Mouse (Mus musculus) cerebellum, adult 2 months (tissue): Measurements from ENCODE around the gene Fbxl17. TPM values are rescaled to one million over a fixed set of nuclear protein-coding genes. Genes with fewer than 3 reads are reported as not detected.

Source experiments
- DNase-seq, 2 experiments: peaks; one replicate each; pipeline ENCODE4 v3.0.0; 2021
- H3K27ac ChIP-seq: fragments of 200-500 bp; 2 replicates; pipeline ENCODE4 v1.5.1; 2012; ENCODE audit warnings: low read length, control low read depth, inconsistent platforms; ENCODE audit not compliant: insufficient read depth
- H3K27me3 ChIP-seq: fragments of 200-500 bp; 2 replicates; pipeline ENCODE4 v1.6.1; 2012; ENCODE audit warnings: inconsistent platforms, mild to moderate bottlenecking, low read length, moderate library complexity; ENCODE audit not compliant: control insufficient read depth, insufficient read depth
- H3K4me1 ChIP-seq: fragments of 200-500 bp; 2 replicates; pipeline ENCODE4 v1.6.1; 2011; ENCODE audit warnings: low read length; ENCODE audit not compliant: control insufficient read depth, insufficient read depth
- H3K4me3 ChIP-seq: fragments of 200-500 bp; replicated peaks from 2 replicates; pipeline ENCODE3; 2011; ENCODE audit warnings: mild to moderate bottlenecking, low read depth, low read length, control low read depth; ENCODE audit not compliant: insufficient read depth
- CTCF ChIP-seq: fragments of 200-500 bp; IDR thresholded peaks from 2 replicates; pipeline ENCODE4 v1.5.1; 2011; ENCODE audit warnings: low read depth, mild to moderate bottlenecking, control low read depth, low read length, moderate library complexity, borderline replicate concordance; ENCODE audit not compliant: insufficient read depth
- POLR2A ChIP-seq: fragments of 200-500 bp; IDR thresholded peaks from 2 replicates; pipeline ENCODE4 v1.6.1; 2011; ENCODE audit warnings: low read length, control low read depth, borderline replicate concordance; ENCODE audit not compliant: insufficient read depth
- WGBS: fragments of 180-500 bp; shearing (Covaris S2); methylation state at CpG from one replicate; pipeline ENCODE4 v1.1.7; 2018; 5-methylcytosine and 5-hydroxymethylcytosine counted together
- polyA plus RNA-seq: library from polyadenylated mRNA; depleted of rRNA; stranded (reverse); fragments of >200 nt; gene quantifications from 2 replicates; pipeline ENCODE4 v1.2.3, GENCODE M21; 2012

Fbxl17 gene
- polyA plus RNA-seq, 1 experiment = 21.5 TPM

DNA sequence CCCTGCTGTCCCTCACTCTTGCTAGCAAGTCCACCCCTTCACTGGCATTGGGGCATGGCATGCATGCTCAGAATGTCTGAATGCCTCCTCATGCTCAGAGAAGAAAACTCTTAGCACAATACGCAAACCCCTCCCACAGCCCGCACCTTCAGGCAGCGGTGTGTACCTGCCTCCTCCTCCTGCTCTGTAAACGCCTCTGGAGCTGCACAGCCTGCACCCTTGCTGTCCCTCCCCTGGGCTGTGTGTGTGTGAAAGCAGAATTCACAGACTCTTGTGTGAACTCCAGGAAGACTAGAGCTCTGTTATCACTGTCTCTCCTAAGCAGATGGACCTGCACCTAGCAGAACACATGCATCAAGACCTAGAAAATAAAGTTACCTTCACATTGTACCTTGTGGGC lies 76.0 kb downstream of the Fbxl17 start:
- DNase-seq = no peak
- H3K27ac ChIP-seq = no peak overlapping the region
- WGBS = 83% methylated on average over 4 of the region's 4 CpGs
- no peaks in the 10 kb centered on the region for H3K4me1 ChIP-seq
- H3K27me3 ChIP-seq = no peaks in the 10 kb centered on the region
- no peak for TF ChIP-seq CTCF
- no peak for TF ChIP-seq POLR2A
- H3K4me3 ChIP-seq = no peak overlapping the region

- TF ChIP-seq CTCF = no peak
- no peak for TF ChIP-seq POLR2A
- Histone ChIP-seq H3K27ac (no peak overlapping the region), H3K27me3 (no peaks in the 10 kb centered on the region), H3K4me1 (no peaks in the 10 kb centered on the region), H3K4me3 (no peak overlapping the region)
- no peak for DNase-seq
- 95% methylated on average over 5 of the region's 5 CpGs for WGBS
Measured at GRCm38 (mm10) chr17:63422685-63423084, 77.1 kb downstream of the Fbxl17 start.

- WGBS = 83% methylated on average over 2 of the region's 2 CpGs
- TF ChIP-seq CTCF (no peak), POLR2A (no peak)
- DNase-seq = no peak
- Histone ChIP-seq H3K27me3 (no peaks in the 10 kb centered on the region), H3K4me1 (no peaks in the 10 kb centered on the region), H3K27ac (no peak overlapping the region), H3K4me3 (no peak overlapping the region)
Measured at GRCm38 (mm10) chr17:63421864-63422263, 78.0 kb downstream of the Fbxl17 start.

DNA sequence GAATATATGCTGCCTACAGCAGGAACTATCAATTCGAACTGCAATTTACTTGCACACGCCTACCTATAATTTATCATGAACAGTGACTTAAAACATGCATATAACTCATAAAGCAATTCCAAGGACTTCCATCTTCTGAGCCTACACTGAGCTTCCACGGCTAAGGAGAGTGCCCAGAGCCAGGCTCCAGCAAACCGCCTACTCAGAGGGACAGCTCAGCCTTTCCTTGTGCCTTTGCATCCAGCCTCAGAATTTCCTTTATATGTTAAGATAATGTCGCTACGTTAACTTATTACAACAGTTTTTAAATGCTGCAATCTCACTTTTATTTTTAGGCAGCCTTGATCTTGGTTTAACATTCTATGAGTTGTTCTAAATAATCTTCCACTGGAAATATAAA lies 80.3 kb downstream of the Fbxl17 start:
- no peak for DNase-seq

DNA sequence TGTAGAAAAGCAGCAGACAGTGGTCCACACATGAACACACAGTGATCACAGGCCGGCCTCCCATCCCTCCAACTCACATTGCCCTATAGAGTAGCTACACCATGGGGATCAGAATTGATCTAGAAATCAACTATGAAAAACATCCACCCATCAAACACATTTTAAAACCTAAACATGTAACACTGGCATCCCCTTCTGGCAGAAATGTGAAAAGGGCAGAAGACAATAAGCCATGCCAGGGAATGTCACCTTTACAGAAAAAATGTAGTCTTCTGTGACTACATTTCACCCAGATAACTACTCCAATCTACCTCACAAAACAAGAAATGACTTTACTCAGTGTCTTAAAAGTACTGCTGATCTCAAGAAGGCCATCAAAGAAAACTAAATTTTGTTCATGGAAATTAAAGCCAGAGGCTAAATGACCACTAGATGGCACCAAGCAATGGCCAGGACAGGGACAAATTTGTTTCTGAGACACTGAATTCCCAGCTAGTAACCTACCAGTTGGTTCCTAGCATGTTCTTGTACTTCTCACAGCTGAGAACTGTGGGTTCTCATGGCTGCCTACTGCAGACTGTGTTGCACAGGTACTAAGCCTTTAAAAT lies 85.7 kb downstream of the Fbxl17 start:
- no peaks in the 10 kb centered on the region for H3K4me1 ChIP-seq
- DNase-seq = peak in 1 of 2 experiments; percentile 22
- H3K27me3 ChIP-seq = no peaks in the 10 kb centered on the region
- no peak overlapping the region for H3K4me3 ChIP-seq
- no peak overlapping the region for H3K27ac ChIP-seq
- WGBS = 100% methylated on average over 1 of the region's 1 CpGs
- TF ChIP-seq CTCF (peak; percentile 52), POLR2A (no peak)

More for the DNA sequence above, 80.3 kb downstream of the Fbxl17 start:
- TF ChIP-seq POLR2A = no peak
- no peak for TF ChIP-seq CTCF
- 94% methylated on average over 6 of the region's 6 CpGs for WGBS
- H3K4me1 ChIP-seq = no peaks in the 10 kb centered on the region
- no peak overlapping the region for H3K4me3 ChIP-seq
- H3K27ac ChIP-seq = no peak overlapping the region
- H3K27me3 ChIP-seq = no peaks in the 10 kb centered on the region

DNA sequence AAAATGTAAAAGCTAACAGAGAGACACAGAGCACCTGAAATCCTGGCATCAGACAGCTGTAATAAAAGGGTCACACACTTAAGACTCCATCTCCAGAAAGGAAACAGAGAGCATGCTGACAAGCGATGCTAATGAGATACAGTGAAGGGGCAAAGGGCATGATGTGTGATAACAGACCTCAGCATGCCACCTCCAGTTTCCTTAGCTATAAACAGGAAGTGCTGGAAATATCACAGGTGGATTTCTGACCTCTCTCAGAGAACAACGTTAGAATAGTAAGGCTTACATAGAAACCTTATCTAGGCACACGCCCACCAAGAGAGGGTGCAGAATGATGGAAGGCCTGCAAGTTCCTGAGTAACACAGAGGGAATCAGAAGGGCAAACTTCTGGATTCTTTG lies 88.3 kb downstream of the Fbxl17 start:
- 86% methylated on average over 3 of the region's 3 CpGs for WGBS
- no peak for TF ChIP-seq CTCF
- no peak for TF ChIP-seq POLR2A

GRCm38 (mm10) chr17:63410101-63410500 lies 89.7 kb downstream of the Fbxl17 start:
- Histone ChIP-seq H3K4me1 (no peaks in the 10 kb centered on the region), H3K4me3 (no peak overlapping the region), H3K27me3 (no peaks in the 10 kb centered on the region), H3K27ac (no peak overlapping the region)
- TF ChIP-seq CTCF (no peak), POLR2A (no peak)
- no peak for DNase-seq
- WGBS = 98% methylated on average over 2 of the region's 2 CpGs

More for the DNA sequence above, 88.3 kb downstream of the Fbxl17 start:
- no peak overlapping the region for H3K4me3 ChIP-seq
- H3K4me1 ChIP-seq = no peaks in the 10 kb centered on the region
- H3K27me3 ChIP-seq = no peaks in the 10 kb centered on the region
- DNase-seq = no peak
- no peak overlapping the region for H3K27ac ChIP-seq

DNA sequence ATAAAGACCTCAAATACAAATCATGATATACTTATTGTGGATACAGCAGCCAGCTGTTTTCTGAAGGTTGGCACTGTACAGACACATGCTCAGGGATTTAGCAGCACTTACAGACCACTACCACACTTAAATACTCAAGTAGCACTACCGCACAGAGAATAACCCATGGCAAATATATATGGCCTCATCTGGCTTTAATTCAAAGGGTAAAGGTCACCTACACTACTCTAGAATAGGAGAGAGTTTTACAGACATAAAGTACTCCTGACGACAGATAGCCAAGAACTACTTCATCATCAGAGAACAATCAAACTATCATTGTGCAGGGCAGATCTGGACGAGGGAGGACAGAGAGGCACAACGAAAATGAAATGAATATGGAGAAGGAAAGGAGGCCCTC lies 93.9 kb downstream of the Fbxl17 start:
- no peak overlapping the region for H3K27ac ChIP-seq

More for the DNA sequence above, 93.9 kb downstream of the Fbxl17 start:
- H3K27me3 ChIP-seq = no peaks in the 10 kb centered on the region
- 80% methylated on average over 4 of the region's 4 CpGs for WGBS
- no peak overlapping the region for H3K4me3 ChIP-seq
- H3K4me1 ChIP-seq = peaks cover 3% of the 10 kb centered on the region; the same call in 1 of the 2 replicates
- no peak for DNase-seq
- TF ChIP-seq CTCF = no peak
- TF ChIP-seq POLR2A = no peak
